Mouse (Mus musculus) hindbrain, embryonic 16.5 days (tissue): Measurements from ENCODE around the gene Pld4. TPM values are rescaled to one million over a fixed set of nuclear protein-coding genes. Genes with fewer than 3 reads are reported as not detected.

Source experiments
- ATAC-seq: fragments of 200-750 bp; cut with Nextera tagmentation; 2 replicates; pipeline ENCODE4 v1.8.0; 2017; ENCODE audit warnings: moderate TSS enrichment, moderate library complexity
- H3K27ac ChIP-seq: fragments of 300-500 bp; sonication (generic); 2 replicates; pipeline ENCODE4 v1.5.1; 2014; ENCODE audit warnings: low read depth, mild to moderate bottlenecking, control low read depth, low read length, moderate library complexity
- H3K27me3 ChIP-seq: fragments of 300-500 bp; sonication (generic); replicated peaks from 2 replicates; pipeline ENCODE4 v1.6.1; 2014; ENCODE audit warnings: low read length; ENCODE audit not compliant: control insufficient read depth, insufficient read depth
- H3K36me3 ChIP-seq: fragments of 300-500 bp; sonication (generic); 2 replicates; pipeline ENCODE4 v1.6.1; 2014; ENCODE audit warnings: mild to moderate bottlenecking, low read length, moderate library complexity, mixed read lengths; ENCODE audit not compliant: control insufficient read depth, insufficient read depth
- H3K4me1 ChIP-seq: fragments of 300-500 bp; sonication (generic); 2 replicates; pipeline ENCODE4 v1.6.1; 2014; ENCODE audit warnings: low read depth, low read length; ENCODE audit not compliant: control insufficient read depth, insufficient read depth
- H3K4me2 ChIP-seq: fragments of 300-500 bp; sonication (generic); 2 replicates; pipeline ENCODE4 v1.6.1; 2014; ENCODE audit warnings: mild to moderate bottlenecking, low read length, control low read depth, moderate library complexity
- H3K4me3 ChIP-seq: fragments of 300-500 bp; sonication (generic); 2 replicates; pipeline ENCODE4 v1.5.1; 2014; ENCODE audit warnings: mild to moderate bottlenecking, low read length, control low read depth, moderate library complexity
- H3K9ac ChIP-seq: fragments of 300-500 bp; sonication (generic); 2 replicates; pipeline ENCODE4 v1.6.1; 2014; ENCODE audit warnings: low read depth, mild to moderate bottlenecking, control low read depth, low read length, moderate library complexity
- H3K9me3 ChIP-seq: fragments of 300-500 bp; sonication (generic); 2 replicates; pipeline ENCODE4 v1.6.1; 2014; ENCODE audit warnings: mild to moderate bottlenecking, low read length, moderate library complexity; ENCODE audit not compliant: control insufficient read depth
- WGBS: fragments of 180-500 bp; shearing (Covaris S2); extraction: QIAGEN DNeasy Blood & Tissue Kit; methylation state at CpG from one replicate; pipeline ENCODE4 v1.1.7; 2014; 5-methylcytosine and 5-hydroxymethylcytosine counted together
- polyA plus RNA-seq: library from polyadenylated mRNA; unstranded; fragments of >200 nt; fragmentation: Nextera tagmentation; extraction: Ambion mirVana; gene quantifications from 2 replicates; pipeline ENCODE4 v1.2.1, GENCODE M21; 2015

Gene Pld4
- polyA plus RNA-seq, 1 experiment from 2014 or later: 5.6 TPM

DNA sequence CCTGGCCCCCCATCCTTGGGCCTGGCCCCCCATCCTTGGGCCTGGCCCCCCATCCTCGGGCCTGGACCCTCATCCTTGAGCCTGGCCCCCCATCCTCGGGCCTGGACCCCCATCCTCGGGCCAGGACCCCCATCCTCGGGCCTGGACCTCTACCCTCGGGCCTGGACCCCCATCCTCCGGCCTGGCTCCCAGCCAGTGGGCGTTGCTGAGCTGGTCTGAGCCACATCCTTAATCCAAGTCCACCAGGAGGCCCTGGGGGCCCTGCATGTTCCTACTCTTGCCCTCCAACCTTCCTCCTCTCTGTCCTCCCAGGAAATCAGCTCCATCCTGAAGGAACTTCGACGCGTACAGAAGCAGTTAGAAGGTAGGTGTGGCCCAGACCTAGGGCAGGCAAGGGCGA is 16.2 kb upstream of the Pld4 start:
- H3K4me2 ChIP-seq: no peak overlapping the region
- no peak overlapping the region for H3K4me3 ChIP-seq
- H3K27ac ChIP-seq: no peak overlapping the region
- H3K27me3 ChIP-seq: no peaks in the 10 kb centered on the region
- WGBS: 81% methylated on average over 10 of the region's 11 CpGs
- peak overlapping the region; percentile 20; the same call in 1 of the 2 replicates for H3K9ac ChIP-seq
- peaks cover 21% of the 10 kb centered on the region for H3K36me3 ChIP-seq
- H3K4me1 ChIP-seq: peaks cover 8% of the 10 kb centered on the region
- no peak for ATAC-seq
- H3K9me3 ChIP-seq: no peaks in the 10 kb centered on the region

DNA sequence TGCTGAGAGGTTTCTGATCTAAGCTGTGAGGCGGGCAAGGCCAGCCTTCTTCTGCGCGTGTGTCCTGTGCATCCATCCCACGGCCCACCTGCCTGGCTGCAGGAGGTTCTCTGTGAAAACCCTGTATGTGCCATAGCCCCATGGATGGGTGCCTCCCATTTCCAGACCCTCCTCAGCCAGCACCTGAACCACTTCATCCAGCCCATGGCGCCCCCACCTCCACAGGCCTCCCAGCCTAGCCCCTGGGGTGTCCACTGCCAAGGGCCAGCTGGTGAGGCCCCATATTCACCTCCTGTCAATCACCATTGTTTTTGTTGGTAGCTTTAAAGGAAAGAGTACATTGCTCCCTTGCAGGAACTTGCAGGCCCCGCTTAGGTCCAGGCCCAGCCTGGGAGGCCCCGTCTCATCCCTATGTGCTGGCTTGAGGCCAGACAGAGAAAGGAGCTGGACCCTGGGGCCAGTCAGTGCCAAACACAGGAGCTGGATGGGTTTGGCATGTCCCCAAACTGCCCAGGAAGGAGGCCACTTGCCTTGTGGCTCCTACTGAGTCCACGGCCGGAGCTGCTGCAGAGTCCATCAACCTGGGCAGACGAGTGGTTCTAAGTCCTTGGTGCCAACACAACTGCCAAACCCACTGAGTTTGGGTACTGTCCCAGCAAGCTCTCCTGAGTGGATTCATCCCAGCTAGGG is 15.4 kb upstream of the Pld4 start:
- Histone ChIP-seq H3K4me3 (no peak overlapping the region), H3K27ac (no peak overlapping the region), H3K4me2 (no peak overlapping the region), H3K36me3 (peaks cover 14% of the 10 kb centered on the region), H3K27me3 (no peaks in the 10 kb centered on the region), H3K9me3 (no peaks in the 10 kb centered on the region), H3K9ac (no peak overlapping the region), H3K4me1 (peaks cover 8% of the 10 kb centered on the region)
- ATAC-seq: no peak
- 70% methylated on average over 10 of the region's 10 CpGs for WGBS

DNA sequence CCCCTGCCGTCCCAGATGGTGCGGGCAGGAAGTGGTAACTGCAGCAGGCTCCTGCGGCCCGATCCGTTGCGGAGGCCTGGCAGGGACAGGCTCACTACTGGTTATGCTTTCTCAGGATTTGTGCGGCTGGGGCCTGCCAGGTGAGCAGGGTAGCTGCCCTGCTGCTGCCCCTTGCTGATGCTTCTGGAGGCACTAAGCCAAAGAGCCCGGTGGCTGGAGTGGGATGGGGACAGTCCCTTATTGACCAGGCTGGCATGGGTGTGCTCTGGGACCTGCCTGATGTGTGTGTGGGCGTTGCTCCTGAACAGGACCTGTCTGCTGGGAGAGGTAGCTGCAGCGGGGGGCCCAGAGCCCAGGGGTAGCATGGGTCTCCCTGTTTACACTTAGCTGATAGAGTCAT is 14.7 kb upstream of the Pld4 start:
- Histone ChIP-seq H3K4me2 (no peak overlapping the region), H3K9me3 (no peaks in the 10 kb centered on the region), H3K4me1 (peaks cover 8% of the 10 kb centered on the region), H3K9ac (no peak overlapping the region), H3K36me3 (peaks cover 11% of the 10 kb centered on the region; the same call in 1 of the 2 replicates), H3K4me3 (no peak overlapping the region), H3K27me3 (no peaks in the 10 kb centered on the region), H3K27ac (no peak overlapping the region)
- ATAC-seq: no peak
- 89% methylated on average over 10 of the region's 10 CpGs for WGBS

DNA sequence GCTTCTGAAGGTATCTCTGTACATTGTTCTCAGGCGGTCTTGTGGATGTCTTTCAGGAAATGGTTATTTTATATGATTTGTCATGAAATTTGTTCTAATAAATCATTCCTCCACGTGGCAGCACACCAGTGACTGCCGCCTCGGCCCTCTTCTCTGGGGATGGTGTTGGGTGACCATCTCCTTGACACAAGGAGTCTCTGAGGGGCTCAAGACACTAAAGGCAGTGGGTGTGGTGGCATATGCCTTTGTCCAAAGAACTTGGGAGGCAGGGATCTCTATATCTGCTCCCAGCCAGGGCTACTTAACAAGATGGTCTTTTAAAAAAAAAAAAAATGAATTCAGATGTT is 14.0 kb upstream of the Pld4 start:
- peaks cover 8% of the 10 kb centered on the region; the same call in 1 of the 2 replicates for H3K36me3 ChIP-seq
- no peak overlapping the region for H3K4me2 ChIP-seq
- H3K4me3 ChIP-seq: no peak overlapping the region
- H3K9me3 ChIP-seq: no peaks in the 10 kb centered on the region
- ATAC-seq: peak; percentile 7; the same call in 1 of the 2 replicates
- H3K4me1 ChIP-seq: peaks cover 8% of the 10 kb centered on the region
- WGBS: 68% methylated on average over 4 of the region's 4 CpGs
- H3K27me3 ChIP-seq: no peaks in the 10 kb centered on the region
- H3K9ac ChIP-seq: no peak overlapping the region
- 0 out of 2 replicates have a peak overlapping the region, but pooled peaks have one; percentile 10 for H3K27ac ChIP-seq

DNA sequence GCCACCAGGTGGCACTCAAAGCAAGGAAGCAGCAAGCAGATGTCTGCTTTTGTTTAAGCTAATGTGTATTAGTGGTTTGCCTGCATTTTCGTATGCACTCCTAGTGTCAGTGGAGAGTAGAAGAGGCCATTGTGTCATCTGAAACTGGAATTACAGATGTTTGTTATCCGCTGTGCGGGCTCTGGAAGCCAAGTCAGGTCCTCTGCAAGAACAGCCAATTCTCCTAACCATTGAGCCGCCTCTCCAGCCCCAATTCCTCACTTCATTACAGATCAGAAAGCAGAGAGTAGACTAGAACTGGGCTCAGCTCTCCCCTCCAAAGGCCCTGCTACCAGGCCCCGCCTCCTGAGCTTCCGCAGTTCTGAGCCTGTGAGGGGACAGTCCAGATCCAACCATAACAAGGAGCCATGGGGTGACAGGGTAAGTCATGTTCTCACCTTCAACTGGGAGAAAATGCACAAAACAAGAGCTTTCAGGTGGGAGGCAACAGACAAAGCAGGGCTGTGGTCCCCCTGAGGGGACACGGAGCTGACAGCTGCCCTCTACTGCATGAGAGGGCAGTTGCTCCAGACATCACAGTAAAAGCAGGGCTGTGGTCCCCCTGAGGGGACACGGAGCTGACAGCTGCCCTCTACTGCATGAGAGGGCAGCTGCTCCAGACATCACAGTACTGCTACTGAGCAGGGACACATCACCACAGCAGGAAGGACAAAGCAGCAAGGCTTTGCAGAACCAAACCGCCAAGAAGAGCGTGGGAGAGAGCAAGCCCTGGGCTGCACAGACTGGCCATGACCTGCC is 13.4 kb upstream of the Pld4 start:
- H3K4me2 ChIP-seq: no peak overlapping the region
- peak; percentile 46 for ATAC-seq
- peaks cover 8% of the 10 kb centered on the region for H3K4me1 ChIP-seq
- H3K9me3 ChIP-seq: no peaks in the 10 kb centered on the region
- H3K9ac ChIP-seq: peak overlapping the region; percentile 20
- H3K27me3 ChIP-seq: no peaks in the 10 kb centered on the region
- H3K4me3 ChIP-seq: no peak overlapping the region
- H3K36me3 ChIP-seq: peaks cover 8% of the 10 kb centered on the region; the same call in 1 of the 2 replicates
- peak overlapping the region; percentile 77 for H3K27ac ChIP-seq
- WGBS: 17% methylated on average over 10 of the region's 10 CpGs

DNA sequence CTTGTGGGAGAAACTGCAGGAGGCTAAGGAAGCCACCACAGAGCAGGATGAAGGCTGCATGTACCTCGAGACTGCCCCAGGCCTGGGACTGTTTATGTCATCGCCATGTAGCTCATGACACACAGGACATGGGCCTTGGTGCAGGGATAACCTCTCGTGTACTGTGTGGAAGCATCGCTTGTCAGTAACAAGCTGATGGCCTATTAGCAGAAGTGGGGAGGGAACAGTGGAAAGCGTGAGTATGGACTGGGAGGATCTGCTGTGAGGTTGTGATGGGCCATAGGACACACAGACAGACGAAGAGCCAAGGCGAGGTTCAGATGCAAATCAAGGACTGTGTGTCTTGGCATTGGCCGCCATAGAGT is 12.9 kb upstream of the Pld4 start:
- Histone ChIP-seq H3K9ac (peak overlapping the region; percentile 20), H3K27me3 (no peaks in the 10 kb centered on the region), H3K4me3 (no peak overlapping the region), H3K27ac (peak overlapping the region; percentile 77), H3K4me1 (peaks cover 8% of the 10 kb centered on the region), H3K4me2 (no peak overlapping the region), H3K36me3 (peaks cover 8% of the 10 kb centered on the region; the same call in 1 of the 2 replicates), H3K9me3 (no peaks in the 10 kb centered on the region)
- ATAC-seq: 0 out of 2 replicates have a peak, but pooled peaks have one; percentile 3
- 63% methylated on average over 8 of the region's 8 CpGs for WGBS

DNA sequence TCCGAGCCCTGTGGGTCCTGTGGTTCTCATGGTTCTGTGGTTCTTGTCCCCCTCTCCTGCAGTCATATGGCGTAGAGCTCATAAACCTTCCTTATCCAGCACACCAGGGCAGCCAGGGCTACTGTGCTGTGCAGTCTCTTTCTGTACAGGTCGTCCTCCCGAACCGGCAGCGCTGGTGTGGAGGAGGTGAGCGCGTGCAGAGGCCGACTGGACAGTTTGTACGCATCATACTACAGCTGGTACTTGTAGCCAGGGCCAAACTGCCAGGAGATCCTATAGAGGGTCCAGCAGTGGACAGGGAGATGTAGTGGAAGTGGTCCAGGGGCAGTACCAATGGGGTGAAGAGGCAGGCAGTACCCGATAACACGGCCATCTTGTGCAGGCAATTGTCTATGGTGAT is 9.5 kb upstream of the Pld4 start:
- no peaks in the 10 kb centered on the region for H3K36me3 ChIP-seq
- H3K4me2 ChIP-seq: no peak overlapping the region
- H3K9me3 ChIP-seq: no peaks in the 10 kb centered on the region
- H3K27ac ChIP-seq: no peak overlapping the region
- H3K9ac ChIP-seq: no peak overlapping the region
- H3K4me3 ChIP-seq: no peak overlapping the region
- ATAC-seq: no peak
- 88% methylated on average over 12 of the region's 12 CpGs for WGBS
- peaks cover 8% of the 10 kb centered on the region for H3K4me1 ChIP-seq
- H3K27me3 ChIP-seq: no peaks in the 10 kb centered on the region

DNA sequence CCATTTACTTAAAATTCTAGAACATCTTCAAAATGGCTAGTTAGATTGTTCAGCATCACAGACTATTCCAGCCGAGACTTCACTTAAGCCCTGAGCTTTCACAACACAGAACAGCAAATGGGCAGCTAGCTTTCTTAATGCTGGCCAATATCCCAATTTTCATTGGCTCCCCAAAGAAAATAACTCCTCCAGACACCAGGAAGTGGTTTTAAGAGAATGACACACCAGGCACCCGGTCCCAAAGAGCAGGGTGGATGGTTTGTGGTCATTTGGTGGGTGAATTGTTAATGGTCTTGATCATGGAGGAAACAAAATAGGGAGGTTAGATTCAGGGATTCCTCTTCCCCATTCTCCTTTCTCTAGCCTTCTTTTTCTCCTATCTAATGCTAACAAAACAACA is 8.1 kb upstream of the Pld4 start:
- no peak for ATAC-seq
- WGBS: 58% methylated on average over 2 of the region's 2 CpGs
- no peaks in the 10 kb centered on the region; the same call in 1 of the 2 replicates for H3K9me3 ChIP-seq
- no peak overlapping the region for H3K9ac ChIP-seq
- no peak overlapping the region for H3K4me2 ChIP-seq
- no peaks in the 10 kb centered on the region for H3K36me3 ChIP-seq
- H3K27ac ChIP-seq: no peak overlapping the region
- peaks cover 1% of the 10 kb centered on the region for H3K4me1 ChIP-seq
- no peak overlapping the region for H3K4me3 ChIP-seq
- no peaks in the 10 kb centered on the region for H3K27me3 ChIP-seq

DNA sequence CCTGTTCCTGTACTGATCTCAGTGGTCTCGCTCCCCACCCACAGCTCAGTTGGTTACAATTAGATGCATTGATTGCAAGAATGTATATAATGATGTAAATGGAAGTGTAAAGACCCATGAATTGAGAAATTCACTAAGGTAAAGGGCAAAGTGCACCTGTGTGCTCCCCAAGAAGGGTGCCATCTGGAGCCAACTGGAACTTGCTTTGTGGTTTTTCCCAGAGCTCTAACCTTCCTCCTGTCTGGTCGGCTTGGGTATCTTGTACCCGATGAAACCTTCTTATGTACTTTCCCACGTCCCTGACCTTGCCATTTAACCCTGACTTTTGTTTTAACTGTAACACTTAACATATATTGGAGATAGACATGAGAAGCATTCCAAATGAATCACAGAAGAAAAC is 4.6 kb upstream of the Pld4 start:
- Histone ChIP-seq H3K9me3 (no peaks in the 10 kb centered on the region; the same call in 1 of the 2 replicates), H3K9ac (no peak overlapping the region), H3K4me1 (no peaks in the 10 kb centered on the region), H3K27ac (no peak overlapping the region), H3K36me3 (no peaks in the 10 kb centered on the region), H3K4me2 (no peak overlapping the region), H3K4me3 (no peak overlapping the region), H3K27me3 (no peaks in the 10 kb centered on the region)
- 73% methylated on average over 4 of the region's 4 CpGs for WGBS
- no peak for ATAC-seq
